Mouse (Mus musculus) naive thymus-derived CD4-positive, alpha-beta T cell, adult 2 months (primary cell): ENCODE data around the gene Ache.

Experiments used
- DNase-seq: peaks from one replicate; pipeline ENCODE4 v3.0.0-alpha.2; 2011; ENCODE audit warnings: low read depth

Ache gene

DNA sequence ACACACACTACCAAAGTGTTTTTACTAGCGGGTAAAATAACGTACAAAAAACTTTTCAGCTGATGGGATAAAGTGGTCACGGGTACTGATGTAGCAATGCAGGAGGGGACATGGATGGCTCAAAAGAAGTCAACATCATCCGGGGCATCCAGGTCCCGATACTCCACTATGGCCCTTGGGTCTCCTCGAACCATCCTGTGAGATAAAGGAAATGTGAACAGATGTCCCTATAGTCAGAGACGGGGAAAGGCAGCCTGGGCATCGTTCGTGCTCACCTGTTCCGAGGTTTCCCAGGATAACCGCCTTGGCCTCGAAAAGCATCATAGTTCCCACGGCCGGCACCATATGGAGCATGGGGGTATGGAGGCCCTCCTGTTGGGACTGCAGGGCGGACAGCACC lies 8.4 kb downstream of the Ache start:
- no peak for DNase-seq

DNA sequence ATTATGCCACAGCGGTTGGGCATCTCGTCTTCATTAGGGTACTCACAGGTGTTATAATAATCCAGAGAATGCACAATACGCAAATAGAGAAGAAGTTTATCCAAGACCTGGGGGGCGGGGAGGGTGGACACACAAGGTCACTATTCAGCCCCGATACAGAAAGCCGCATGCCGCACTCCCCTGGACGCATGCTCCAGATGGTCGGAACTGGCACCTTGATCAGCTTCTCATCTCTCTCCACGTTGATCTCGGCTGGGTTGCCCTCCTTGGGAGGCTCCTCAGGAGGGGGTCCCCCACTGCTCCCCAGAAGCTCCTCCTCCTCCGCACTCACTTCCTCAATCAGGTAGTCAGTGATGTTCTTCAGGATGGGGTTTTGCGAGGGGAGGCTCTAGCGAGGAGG lies 9.8 kb downstream of the Ache start:
- no peak for DNase-seq

DNA sequence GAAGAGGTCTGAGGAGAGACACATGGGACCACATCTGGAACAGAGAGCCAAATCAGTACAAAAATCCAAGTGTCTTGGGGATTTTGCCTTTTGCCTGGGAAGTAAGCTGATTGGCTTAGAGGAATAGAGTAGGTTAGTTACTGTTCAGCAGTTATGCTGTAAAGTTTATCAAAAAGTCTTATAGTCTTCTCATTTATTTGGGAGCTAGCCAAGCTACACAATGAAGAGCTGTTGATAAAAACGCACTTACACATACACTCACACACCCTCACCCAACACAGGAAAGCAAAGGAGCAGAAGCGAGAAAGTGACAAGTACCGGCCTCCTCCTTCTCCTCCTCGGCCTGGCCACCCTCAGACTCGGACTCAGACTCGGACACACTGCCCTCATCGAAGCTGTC lies 11.9 kb downstream of the Ache start:
- no peak for DNase-seq

DNA sequence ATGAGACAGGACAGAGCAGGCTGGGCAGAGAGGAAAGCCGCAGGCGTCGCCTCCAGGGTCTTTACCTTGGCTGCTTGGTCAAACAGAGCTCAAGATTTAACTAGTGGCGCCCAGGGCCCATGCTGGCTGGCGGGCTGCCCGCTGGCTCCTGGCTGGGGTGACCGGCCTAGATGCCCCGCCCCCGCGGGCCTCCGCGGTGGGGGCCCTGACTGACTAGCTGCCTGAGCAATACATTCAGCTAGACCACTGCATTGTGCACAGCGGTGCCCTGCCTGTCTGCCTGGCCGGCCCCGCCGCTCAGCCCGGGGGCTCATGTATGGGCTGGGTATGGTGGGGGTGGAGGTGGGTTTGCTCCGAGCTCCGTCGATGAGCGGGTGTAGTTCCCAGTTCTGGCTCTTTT lies 13.9 kb downstream of the Ache start:
- no peak for DNase-seq

DNA sequence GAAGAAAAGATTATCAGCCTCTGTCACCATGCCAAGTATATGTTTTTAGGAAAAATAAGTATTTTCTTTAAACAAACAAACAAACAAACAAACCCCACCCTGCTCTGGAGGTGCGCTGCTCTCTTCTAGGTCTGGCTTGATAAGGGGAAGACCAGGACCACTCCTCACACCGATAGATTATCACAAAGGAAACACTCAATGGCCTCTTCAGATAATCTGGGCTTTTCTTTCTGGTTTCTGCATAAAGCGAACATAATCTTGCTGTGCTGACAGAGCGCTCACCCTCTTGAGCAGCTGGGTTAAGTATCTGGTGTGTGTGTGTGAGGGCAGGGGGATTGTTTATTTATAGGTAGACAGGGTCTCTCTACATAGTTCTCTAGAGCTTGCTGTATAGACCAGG lies 16.3 kb downstream of the Ache start:
- no peak for DNase-seq

DNA sequence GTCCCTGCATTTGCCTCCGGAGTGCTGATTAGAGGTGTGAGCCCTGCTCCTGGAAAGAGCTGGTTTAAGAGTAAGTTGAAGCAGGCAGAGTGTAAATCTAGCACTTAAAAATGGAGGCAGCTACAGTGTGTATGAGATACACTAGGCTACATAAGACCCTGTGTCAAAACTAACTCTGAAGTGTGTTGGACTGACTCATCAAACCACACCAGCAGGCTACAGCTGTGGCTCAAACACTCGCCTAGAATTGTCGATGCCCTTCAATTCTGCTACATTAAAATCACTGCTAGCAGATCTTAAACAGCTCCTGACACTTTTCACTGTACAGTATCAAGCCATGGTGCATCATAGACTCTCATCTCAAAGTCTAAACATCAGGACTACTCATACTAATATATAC lies 16.8 kb downstream of the Ache start:
- DNase-seq, result no peak

DNA sequence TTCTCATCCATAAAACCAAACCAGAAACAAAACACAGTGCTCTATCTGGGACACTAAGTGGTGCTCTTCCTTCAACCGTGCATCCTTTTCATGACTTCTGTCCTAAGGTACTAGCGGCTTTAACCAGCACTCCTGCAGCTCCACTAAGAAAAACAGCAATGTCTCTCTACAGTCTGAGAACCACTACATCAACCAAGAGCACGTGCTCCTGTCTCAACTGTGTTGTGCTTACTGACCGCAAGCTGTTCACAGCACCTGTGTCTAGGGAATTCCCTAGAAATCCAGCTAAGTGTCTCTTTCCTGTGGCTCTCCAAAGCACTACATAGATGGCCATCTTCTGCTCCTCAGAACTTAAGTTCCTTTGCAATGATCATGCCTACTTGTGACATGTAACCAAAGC lies 17.5 kb downstream of the Ache start:
- no peak for DNase-seq

DNA sequence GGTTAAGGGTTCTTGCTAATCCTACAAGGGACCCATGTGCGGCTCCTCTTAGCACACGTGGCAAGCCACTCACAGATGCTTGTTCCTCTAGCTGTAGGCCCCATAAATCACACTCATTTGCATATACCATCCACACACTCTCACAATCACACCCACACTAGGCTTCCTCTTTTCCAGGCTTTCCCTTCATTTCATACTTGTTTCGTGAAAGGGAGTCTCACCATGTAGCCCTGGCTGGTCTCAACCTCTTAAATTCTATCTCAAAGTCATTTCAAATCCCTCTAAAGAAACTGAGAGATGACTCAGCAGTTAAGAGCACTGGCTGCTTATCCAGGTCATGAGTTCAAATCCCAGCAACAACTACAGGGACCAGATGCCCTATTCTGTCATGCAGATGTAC lies 18.5 kb downstream of the Ache start:
- no peak for DNase-seq

DNA sequence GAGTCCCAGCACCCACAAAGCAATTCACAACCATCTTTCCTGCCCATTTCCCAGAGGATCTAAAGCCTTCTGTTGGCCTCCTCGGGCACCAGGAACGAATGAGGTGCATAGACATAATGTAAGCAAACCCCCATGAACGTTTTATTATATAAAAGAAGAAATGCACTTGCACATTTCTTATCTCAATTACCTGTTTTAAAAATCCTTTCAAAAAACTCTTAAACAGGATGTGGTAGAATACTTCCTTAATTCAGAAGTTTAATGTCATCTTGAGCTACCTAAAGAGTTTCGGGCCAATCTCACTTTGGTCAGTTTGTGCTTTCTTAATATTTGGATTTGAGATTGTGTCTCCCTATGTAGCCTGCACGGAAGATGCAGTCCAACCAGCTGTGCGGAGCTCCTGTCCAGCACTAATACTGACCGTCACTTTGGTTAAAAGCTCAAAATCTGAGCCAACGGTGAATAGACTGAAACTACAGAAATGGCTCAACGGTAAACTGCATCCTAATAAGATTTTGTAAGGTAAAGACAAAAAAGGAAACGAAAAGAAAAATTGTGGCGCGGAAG lies 19.2 kb downstream of the Ache start:
- peak; percentile 55 for DNase-seq

DNA sequence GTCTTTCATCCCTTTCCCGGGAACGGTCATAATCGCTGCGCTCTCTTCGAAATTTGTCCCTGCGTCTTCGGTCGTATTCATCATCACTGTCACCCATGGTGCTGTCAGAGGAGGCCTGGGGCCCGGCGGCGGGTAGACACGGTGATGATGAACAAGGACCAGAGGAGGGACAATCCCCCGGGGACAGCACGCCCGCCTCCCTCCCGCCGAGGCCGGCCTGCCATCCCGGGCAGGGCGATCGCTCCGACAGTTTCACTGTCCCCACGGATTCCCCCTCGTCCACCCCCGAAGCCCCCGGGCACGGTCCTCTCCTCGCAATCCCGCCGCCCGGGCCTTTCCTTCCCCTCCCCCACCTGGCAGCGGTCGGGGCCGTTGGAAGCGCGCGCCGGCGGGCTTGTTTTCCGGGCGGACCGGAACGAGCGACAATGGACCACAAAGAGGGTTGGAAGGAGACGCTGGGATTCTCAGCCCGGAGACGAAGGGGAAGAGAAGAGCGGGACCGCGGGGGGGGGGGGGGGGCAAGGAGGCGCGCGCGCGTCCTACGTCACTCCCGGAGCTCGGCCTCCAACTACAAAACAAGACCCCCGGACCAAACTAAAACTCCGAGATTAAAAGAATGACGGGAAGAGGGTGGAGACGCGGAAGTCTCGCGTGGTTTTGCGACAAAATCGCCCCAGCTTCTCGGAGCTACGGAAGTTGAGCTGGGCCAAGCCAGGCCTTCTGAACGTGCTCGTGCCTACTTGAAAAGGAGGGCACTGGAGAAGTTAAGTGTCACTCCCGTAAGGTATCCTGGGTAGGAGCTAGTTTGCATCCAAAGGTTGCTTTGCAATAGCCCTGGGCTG lies 20.0 kb downstream of the Ache start, which contains the start of gene Srrt:
Gene Srrt (minus strand): TSS at position 604 of the 842 bp plus-strand sequence.
- peak; percentile 94 for DNase-seq

DNA sequence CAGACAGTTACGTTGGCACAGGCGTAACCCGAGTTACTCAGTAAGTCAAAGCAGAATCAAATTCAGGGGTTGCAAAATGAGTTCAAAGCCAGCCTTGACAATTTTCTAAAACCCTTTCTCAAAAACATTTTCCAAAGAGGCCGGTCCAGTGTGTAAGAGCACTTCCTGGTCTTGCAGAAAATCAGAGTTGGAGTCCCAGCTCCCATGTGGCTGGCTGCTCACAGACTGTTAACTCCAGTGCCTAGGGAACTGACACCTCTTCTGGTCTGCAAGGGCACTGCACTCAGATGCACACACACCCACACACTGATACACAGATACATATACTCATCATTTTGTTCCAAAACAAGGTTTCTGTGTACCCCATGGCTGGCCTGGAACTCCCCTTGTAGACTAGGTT lies 21.0 kb downstream of the Ache start:
- DNase-seq, result peak; percentile 42

DNA sequence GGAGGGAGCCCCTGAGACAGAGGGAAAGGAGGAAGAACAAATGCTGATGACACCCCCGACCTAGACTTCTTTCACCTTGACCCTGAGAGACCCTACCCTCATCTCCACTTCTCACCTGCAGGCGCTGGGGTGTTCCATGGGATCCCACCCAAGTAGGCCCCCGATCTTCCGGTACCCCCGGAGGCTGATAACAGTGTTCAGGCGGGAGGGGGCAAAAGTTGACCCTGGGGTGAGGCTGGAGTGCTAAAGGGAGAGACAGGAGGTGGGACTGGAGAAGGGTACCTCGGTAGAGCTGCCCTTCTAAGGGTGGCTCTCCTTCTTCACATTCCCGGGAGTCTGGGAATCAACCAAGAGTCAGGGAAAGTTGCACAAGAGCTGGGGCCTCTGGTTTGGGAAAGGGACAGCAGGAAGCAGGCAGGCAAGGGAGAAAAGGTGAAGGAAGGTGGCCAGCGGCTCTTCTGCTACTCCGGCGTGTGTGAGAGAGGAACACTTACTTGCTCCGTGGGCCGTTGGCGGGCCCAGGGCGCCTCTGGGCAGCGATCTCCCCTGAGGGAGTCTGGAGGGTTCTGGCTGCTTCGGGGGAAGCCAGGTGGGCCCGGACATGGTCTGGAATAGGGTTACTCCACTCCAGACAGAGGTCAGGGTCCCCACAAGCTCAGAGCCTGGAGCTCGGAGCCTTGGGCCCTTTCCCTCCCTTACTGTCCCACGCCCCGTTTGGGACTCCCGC lies 26.3 kb downstream of the Ache start:
- DNase-seq, result no peak

DNA sequence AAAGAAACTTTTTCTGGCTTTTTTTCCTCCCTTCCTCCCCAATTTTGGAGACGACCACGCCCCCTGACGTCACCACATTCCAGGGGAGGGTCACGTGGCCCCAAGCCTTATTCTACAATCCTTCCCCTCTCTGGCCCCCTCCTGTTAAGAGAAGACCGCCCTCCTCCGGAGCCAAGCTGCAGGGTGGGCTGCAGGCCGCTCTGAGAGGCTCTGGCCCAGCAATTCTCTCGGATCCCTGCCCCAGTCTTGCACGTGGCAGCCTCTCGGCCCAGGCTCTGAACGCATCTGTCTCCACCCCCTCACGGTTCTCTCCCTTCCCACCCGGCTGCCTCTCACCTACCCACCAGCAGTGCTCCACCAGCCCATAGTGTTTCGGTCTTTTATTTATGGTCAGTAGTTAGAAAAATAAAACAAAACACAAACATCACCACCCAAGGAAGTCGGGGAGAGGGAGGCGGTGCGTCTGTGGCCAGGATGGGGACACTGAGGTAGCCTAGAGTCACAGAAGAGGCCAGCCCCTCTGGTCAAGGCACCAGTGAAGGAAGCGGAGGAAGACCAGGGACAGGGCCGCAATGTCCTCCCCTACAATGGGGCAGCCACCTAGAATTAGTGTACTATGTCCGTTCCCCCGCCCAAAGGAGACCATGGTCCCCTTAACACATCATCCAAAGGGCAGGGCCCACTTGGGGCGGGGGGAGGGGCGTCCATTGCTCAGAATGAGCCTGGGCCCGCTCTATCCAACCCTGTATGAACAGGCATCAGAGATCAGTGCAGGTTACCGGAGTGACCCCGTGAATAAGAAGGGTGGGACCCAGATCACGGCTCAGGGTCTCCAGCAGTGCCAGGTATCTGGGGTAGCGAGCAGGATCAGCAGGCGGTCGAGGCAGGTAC lies 27.1 kb downstream of the Ache start, which contains the start of gene Trip6:
Gene Trip6 (minus strand): TSS at position 212 of the 891 bp plus-strand sequence.
- DNase-seq, result no peak

DNA sequence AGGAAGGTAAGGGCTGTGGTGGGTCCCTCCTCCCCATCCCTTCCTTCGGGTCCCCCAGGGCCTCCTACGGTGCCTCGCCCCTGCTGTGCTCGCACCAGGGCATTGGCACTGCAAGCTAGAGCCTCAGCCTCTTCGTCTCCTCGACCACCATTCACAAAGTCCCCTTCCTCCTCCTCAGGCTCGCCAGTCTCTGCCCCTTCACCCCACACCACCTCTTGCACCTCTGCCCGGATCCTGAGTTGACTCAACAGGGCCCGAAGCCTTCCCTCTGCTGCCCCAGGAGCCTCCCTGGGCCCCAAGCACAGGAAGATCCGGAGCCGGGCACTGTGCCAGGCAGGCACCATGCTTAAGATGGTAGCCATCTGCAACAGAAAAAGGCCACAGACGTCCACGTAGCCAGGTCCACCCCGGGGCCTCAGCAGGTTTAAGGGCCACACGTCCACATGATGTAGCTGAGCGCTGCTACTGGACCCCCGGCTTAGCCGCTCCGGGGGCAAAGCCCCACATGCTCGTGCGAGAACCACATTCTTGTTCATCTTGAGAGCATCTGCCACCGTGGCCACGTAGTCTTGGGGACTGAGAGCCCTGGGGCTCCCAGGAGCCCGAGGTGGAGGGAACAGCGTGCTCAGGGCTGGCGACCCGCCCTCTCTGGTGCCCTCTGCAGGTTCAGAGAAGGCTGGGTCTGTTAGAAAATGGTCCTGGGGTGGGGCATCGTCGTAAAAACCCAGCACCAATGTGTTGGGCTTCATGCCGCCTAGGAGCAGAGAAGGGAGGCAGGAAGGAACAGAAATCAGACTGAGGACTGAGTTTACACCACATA lies 28.0 kb downstream of the Ache start:
- DNase-seq, result peak; percentile 58

DNA sequence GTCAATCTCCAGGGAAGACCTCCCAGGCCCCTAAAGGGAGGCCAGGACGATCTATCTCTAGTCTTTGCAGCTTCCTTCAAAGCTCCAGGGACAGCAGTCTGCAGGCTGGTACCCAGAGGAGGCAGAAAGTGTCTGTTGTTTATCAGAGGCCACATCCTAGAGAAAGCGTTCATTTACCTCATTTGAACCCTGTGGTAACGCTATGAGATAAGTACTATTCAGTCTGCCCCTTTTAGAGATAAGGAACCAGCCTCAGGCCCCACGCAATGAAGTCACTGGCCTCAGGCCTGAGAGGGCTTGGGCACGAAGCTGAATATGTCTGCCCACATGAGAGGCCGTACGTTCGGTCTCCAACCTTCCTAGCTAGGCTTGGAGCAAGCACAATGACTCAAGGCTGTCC lies 30.0 kb downstream of the Ache start:
- no peak for DNase-seq

DNA sequence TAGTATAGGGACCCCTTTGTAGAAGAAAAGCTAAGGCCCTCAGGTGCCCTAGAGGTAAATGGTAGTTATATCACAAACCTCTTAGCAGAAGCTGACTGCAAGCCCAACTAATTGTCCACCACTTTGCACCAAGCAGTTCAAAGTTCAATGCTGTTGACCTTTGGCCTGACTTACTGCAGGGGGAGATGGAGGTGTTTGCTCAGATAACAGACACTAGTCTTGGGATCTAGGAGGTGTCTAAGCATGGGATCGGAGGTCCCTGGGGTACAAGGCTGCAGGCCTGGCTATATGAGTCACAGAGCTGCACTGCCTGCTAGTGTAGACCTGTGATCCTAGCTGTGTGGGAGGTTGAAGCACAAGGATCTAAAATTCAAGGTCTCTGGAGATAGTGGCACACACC lies 31.3 kb downstream of the Ache start:
- no peak for DNase-seq

DNA sequence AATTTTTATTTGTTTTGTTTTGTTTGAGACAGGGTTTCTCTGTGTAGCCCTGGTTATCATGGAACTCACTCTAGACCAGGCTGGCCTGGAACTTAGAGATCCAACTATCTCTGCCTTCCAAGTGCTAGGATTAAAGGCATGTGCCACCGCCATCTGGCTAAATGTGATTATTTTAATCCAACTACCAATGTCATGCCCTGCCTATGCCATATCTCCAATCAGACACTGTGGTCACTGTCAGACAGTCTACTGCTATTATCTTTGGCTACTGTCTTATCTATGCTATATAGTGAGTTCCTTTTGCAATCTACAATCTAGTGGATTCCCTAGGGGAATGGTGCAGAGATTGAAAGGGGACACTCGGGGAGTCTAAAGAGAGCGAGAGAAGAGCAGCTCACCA lies 33.7 kb downstream of the Ache start:
- no peak for DNase-seq

DNA sequence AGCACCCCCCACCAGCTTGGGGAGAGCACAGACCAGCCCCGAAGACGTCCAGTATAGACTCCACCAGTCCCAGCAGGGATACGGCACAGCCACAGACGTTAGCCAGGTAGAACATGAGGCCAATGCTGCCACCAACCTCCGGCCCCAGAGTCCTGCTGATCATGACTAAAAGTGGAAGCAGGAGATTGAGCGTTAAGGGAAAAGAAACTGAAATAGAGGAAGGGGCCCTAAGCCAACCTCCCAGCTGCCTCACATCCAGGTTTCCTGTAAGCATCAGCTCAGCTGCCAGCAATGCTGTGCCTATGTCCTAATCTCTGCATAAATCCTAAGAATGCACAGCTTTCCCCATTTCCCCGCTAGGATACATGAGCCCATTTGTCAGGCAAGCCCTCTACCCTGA lies 43.6 kb downstream of the Ache start:
- DNase-seq, result no peak

DNA sequence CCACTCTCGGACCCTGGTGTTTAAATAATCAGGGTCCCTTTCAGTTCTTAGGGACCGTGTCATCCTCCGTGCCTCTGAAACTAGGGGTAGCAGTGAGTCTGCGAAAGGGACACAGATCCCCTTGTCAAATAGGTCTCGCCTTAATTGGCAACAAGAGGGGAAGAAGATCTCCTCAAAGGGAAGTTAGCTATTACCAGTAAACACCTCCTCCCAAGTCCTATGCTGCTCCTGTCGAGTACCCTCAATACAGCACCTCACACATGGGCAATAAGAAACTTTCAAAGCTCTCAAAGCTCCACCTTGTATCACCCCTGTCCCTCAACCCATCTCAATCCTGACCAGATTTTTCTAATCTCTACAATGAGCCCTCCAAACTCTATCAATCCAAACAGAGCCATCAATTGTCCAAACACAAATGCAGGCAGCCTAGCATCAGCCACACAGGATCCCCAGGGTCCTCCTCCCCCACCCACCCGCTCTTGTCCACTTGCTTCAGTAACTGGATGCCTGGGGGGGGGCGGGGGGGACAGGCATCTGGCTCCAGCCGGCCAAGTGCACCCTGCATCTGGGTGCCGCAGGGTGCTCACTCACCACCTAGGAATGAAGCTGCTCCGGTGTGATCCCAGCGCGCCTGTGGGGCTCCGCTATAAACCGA lies 45.7 kb downstream of the Ache start:
- peak; percentile 33 for DNase-seq

DNA sequence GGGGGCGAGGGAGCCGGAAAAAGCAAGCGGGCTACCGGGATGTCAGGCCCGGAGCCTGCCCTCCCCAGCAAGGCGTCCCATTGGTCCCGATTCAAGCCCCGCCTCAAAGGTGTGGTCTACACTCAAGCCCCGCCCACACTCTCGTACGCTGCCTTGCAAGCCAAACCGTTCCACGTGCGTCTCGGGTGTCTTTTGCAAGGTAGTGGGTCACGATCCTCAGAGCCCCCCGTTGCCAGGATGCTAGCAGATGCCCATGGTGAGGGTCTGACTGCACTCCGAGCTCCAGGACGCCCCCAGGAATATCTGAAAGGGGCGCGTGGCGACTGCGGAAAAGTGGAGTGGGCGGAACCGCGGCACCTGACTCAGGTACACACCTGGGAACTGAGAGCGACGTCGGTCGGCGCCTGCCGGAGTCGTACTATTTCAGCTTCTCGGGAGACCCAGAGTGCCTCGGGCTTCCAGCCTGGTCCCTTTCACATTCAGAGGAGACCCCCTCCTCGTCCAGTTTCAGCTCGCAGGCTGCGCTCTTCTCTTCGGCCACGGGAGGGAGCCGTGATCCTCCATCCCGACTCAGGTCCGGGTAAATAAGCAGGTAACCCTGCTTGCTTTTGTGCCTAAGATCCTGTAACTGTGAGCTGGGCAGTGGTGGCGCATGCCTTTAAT lies 46.3 kb downstream of the Ache start, which contains the start of gene Slc12a9:
Gene Slc12a9 (minus strand): TSS at position 86 of the 663 bp plus-strand sequence.
- DNase-seq, result peak; percentile 96
